Mouse (Mus musculus) embryo, embryonic 11.5 days (tissue): ENCODE data around the gene Dera.

Source experiments
- DNase-seq: peaks from one replicate; pipeline ENCODE4 v3.0.0-alpha.2; 2012; ENCODE audit warnings: low read depth, low spot score

The Dera gene

GRCm38 (mm10) chr6:137885644-137886043 lies 131.3 kb downstream of the Dera start:
- DNase-seq, result no peak

- DNase-seq, result no peak
Measured at GRCm38 (mm10) chr6:137886210-137886979, 132.0 kb downstream of the Dera start.

- no peak for DNase-seq
Measured at GRCm38 (mm10) chr6:137887258-137887657, 132.9 kb downstream of the Dera start.

- DNase-seq, result no peak
Measured at GRCm38 (mm10) chr6:137897671-137898070, 143.3 kb downstream of the Dera start.

GRCm38 (mm10) chr6:137901255-137901654 lies 146.9 kb downstream of the Dera start:
- DNase-seq, result no peak
